Mouse (Mus musculus): Measurements from ENCODE around the gene Mrpl43. TPM values are rescaled to one million over a fixed set of nuclear protein-coding genes. Genes with fewer than 3 reads are reported as not detected.

The Mrpl43 gene
- polyA plus RNA-seq, 1 experiment from 2014 or later: 71.4 TPM

GRCm38 (mm10) chr19:44965978-44966377 is 40.3 kb downstream of the Mrpl43 start:
- Histone ChIP-seq H3K4me2 (ENCODE audit: low read depth, low read length, severe bottlenecking) (no peak overlapping the region), H3K36me3 (ENCODE audit: control insufficient read depth, insufficient read depth, low read length) (peaks cover 23% of the 10 kb centered on the region), H3K4me3 (ENCODE audit: low read depth, low read length) (no peak overlapping the region), H3K4me1 (replicated peaks; ENCODE audit: control insufficient read depth, insufficient read depth, low read length) (no peaks in the 10 kb centered on the region), H3K9me3 (ENCODE audit: control insufficient read depth, low read length) (no peaks in the 10 kb centered on the region), H3K27ac (ENCODE audit: low read depth, low read length) (no peak overlapping the region), H3K9ac (ENCODE audit: low read length) (no peak overlapping the region), H3K27me3 (ENCODE audit: control insufficient read depth, insufficient read depth, low read length) (no peaks in the 10 kb centered on the region)
- no peak for ATAC-seq (replicated peaks; ENCODE audit: low FRiP score)
- no peak for DNase-seq (ENCODE audit: low spot score)
- 98% methylated on average over 1 of the region's 1 CpGs for WGBS

DNA sequence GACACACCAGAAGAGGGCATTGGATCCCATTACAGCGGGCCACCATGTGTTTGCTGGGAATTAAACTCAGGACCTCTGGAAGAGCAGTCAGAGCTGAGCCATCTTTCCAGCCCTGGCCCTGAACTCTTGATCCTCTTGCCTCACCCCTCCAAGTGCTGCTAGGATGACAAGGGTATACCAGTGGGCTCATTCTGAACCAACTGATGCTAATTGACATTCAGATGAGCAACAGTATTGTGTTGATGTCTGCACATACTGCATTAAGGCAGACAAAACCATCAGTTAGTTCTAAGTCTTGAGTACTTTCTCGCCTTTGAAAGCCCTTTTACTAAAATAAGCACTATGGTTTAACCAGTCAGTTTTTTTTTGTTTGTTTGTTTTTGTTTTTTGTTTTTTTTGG is 46.6 kb downstream of the Mrpl43 start:
- H3K27ac ChIP-seq (ENCODE audit: low read depth, low read length): no peak overlapping the region
- H3K9me3 ChIP-seq (ENCODE audit: control insufficient read depth, low read length): no peaks in the 10 kb centered on the region
- no peak overlapping the region for H3K9ac ChIP-seq (ENCODE audit: low read length)
- whole genome bisulfite sequencing: 96% methylated on average over 2 of the region's 2 CpGs
- no peak overlapping the region for H3K4me2 ChIP-seq (ENCODE audit: low read depth, low read length, severe bottlenecking)
- no peak overlapping the region for H3K4me3 ChIP-seq (ENCODE audit: low read depth, low read length)
- H3K4me1 ChIP-seq (replicated peaks; ENCODE audit: control insufficient read depth, insufficient read depth, low read length): no peaks in the 10 kb centered on the region
- H3K27me3 ChIP-seq (ENCODE audit: control insufficient read depth, insufficient read depth, low read length): no peaks in the 10 kb centered on the region
- ATAC-seq (replicated peaks; ENCODE audit: low FRiP score): no peak
- no peak for DNase-seq (ENCODE audit: low spot score)
- H3K36me3 ChIP-seq (ENCODE audit: control insufficient read depth, insufficient read depth, low read length): peaks cover 4% of the 10 kb centered on the region; the same call in 1 of the 2 replicates

Other genes with a start within 250 kb of the Mrpl43 start
- gene Slf2, start 75.3 kb downstream of the Mrpl43 start, polyA plus RNA-seq (2014; fragmentation: Nextera tagmentation; extraction: Ambion mirVana): 55.6 and 59.3 TPM in 2 replicates
- 7.1 and 7.4 TPM in 2 replicates for gene Sema4g, start 17.3 kb downstream of the Mrpl43 start, polyA plus RNA-seq (2014; fragmentation: Nextera tagmentation; extraction: Ambion mirVana)
- gene Twnk, start 779 bp downstream of the Mrpl43 start, polyA plus RNA-seq (2014; fragmentation: Nextera tagmentation; extraction: Ambion mirVana): 18.4 and 19.9 TPM in 2 replicates
- gene Lzts2, start 8.0 kb upstream of the Mrpl43 start, polyA plus RNA-seq (2014; fragmentation: Nextera tagmentation; extraction: Ambion mirVana): 52.7 and 56.9 TPM in 2 replicates
- 0.61 and 0.63 TPM in 2 replicates for gene Pdzd7, start 39.3 kb upstream of the Mrpl43 start, polyA plus RNA-seq (2014; fragmentation: Nextera tagmentation; extraction: Ambion mirVana)
- 15.4 and 18.7 TPM in 2 replicates for gene Sfxn3, start 41.1 kb upstream of the Mrpl43 start, polyA plus RNA-seq (2014; fragmentation: Nextera tagmentation; extraction: Ambion mirVana)
- 0.20 and 0.31 TPM in 2 replicates for gene Kazald1, start 68.8 kb upstream of the Mrpl43 start, polyA plus RNA-seq (2014; fragmentation: Nextera tagmentation; extraction: Ambion mirVana)
- not detected in 2 replicates for gene Tlx1, start 144.2 kb upstream of the Mrpl43 start, polyA plus RNA-seq (2014; fragmentation: Nextera tagmentation; extraction: Ambion mirVana)
- gene Lbx1, start 229.4 kb upstream of the Mrpl43 start, polyA plus RNA-seq (2014; fragmentation: Nextera tagmentation; extraction: Ambion mirVana): 0.11 TPM in 1 of 2 replicates, not detected in the other